Mouse (Mus musculus): ENCODE data around the gene Apobec1.
A peak's percentile ranks its signal among the peaks of the same experiment; 100 is the strongest.
"Not testable (repeated sequence)": the region's sequence is repeated elsewhere in the genome, so short reads cannot be mapped to it uniquely, and the experiment has no call there.

The Apobec1 gene

GRCm38 (mm10) chr6:122605483-122605882 is 3.2 kb upstream of the Apobec1 start:
- no peak for DNase-seq (ENCODE audit: low read depth in 1 of 2, low spot score in 2 of 2)

DNA sequence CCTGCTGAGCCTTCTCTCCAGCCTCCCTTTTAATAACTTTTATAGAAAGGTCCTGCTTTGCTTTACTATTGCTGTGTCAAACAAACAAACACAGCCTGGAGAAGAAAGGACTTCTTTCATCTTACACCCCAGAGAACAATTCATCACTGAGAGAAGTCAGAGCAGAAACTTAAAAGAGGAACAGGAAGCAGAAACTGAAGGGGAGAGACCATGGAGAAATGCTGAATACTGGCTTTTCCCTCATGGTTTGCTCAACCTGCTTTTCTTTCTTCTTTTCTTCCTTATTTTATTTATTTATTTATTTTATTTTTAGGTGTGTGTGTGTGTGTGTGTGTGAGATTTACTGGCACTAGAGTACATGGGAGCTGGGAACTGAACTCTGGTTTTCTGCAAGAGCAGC is 2.0 kb upstream of the Apobec1 start:
- no peak for DNase-seq (ENCODE audit: low read depth in 1 of 2, low spot score in 2 of 2)

GRCm38 (mm10) chr6:122602992-122603322 is 713 bp upstream of the Apobec1 start:
- DNase-seq (ENCODE audit: low read depth in 1 of 2, low spot score in 2 of 2): no peak

GRCm38 (mm10) chr6:122601615-122602014 is 629 bp downstream of the Apobec1 start:
- DNase-seq (ENCODE audit: low read depth in 1 of 2, low spot score in 2 of 2): no peak

GRCm38 (mm10) chr6:122601031-122601430 is 1.2 kb downstream of the Apobec1 start:
- no peak for DNase-seq (ENCODE audit: low read depth in 1 of 2, low spot score in 2 of 2)

- DNase-seq (ENCODE audit: low read depth in 1 of 2, low spot score in 2 of 2): no peak
Measured at GRCm38 (mm10) chr6:122600066-122600646, 2.1 kb downstream of the Apobec1 start.

DNA sequence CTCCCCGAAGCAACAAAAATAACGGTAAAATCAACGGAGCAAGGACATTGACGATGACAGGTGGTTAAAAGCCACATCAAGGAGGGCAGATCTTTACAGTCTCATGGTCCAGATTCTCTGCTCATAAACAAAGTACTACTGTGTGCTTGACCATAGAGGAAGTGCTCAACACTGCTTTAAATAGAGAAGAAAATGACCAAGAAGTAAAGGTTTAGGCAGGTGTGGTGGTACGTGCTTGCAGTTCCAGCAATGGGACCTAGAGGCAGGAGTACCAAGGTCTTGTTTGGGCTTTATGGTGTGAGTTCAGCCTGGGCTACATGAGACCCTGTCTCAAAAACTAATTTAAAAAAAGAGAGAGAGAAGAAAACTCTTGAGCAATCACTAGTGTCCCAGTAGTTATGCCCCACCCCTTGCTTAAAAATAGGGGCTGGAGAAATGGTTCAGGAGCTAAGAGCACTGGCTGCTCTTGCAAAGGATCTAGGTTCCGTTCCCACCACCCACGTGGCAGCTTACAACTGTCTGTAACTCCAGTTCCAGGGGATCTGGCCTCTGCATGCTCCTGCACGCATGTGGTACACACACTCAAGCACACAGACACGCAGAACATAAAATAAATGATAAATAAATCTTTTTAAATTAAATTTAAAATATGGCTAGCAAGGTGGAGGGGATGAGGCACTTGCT is 3.0 kb downstream of the Apobec1 start:
- DNase-seq (ENCODE audit: low read depth in 1 of 2, low spot score in 2 of 2): no peak

- DNase-seq (ENCODE audit: low read depth in 1 of 2, low spot score in 2 of 2): no peak
Measured at GRCm38 (mm10) chr6:122598436-122598835, 3.8 kb downstream of the Apobec1 start.

DNA sequence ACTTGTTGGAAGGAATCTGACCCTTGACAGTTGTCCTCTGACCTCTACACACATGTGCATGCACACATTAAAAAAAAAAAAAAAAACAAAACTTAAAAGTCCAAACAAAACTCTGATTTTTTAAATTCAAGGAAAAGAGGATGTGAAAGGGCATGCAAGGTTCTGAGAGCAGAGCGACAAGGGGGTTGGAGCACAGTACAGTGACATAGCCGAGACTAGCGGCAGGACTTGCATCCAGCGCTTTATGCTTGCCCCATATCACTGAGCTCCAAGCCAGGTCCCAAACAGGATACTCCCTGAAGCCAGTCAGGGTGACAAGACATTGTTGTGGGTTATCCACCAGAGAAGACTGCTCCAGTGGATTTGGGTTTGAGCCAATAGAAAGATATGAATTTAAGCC is 4.2 kb downstream of the Apobec1 start:
- no peak for DNase-seq (ENCODE audit: low read depth in 1 of 2, low spot score in 2 of 2)

DNA sequence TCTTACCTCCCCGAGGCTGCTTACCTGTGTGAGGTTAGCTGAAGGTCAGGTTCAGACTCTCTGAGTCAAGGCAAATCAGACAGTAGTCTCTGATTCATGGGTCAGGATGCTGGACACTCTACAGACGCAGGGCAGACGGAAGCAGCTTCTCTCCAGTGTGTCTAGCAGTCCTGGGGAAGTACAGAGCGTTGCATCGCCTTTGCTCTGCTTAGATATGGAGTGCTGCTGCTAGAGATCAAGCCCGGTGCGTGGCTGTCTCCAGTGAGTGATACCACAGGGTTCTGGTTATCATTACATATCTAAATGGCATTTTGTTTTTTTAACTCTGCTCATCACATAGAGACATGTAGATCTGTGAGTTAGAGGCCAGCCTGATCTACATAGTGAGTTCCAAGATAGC is 5.6 kb downstream of the Apobec1 start:
- DNase-seq (ENCODE audit: low read depth in 1 of 2, low spot score in 2 of 2): no peak

- no peak for DNase-seq (ENCODE audit: low read depth in 1 of 2, low spot score in 2 of 2)
Measured at GRCm38 (mm10) chr6:122595637-122596036, 6.6 kb downstream of the Apobec1 start.

GRCm38 (mm10) chr6:122592905-122593304 is 9.3 kb downstream of the Apobec1 start:
- DNase-seq (ENCODE audit: low read depth in 1 of 2, low spot score in 2 of 2): no peak

- no peak for DNase-seq (ENCODE audit: low read depth in 1 of 2, low spot score in 2 of 2)
Measured at GRCm38 (mm10) chr6:122591027-122591758, 11.1 kb downstream of the Apobec1 start.

- no peak for DNase-seq (ENCODE audit: low read depth in 1 of 2, low spot score in 2 of 2)
Measured at GRCm38 (mm10) chr6:122579086-122579485, 23.2 kb downstream of the Apobec1 start.

GRCm38 (mm10) chr6:122577030-122577429 is 25.2 kb downstream of the Apobec1 start:
- DNase-seq (ENCODE audit: low read depth in 1 of 2, low spot score in 2 of 2): no peak

DNA sequence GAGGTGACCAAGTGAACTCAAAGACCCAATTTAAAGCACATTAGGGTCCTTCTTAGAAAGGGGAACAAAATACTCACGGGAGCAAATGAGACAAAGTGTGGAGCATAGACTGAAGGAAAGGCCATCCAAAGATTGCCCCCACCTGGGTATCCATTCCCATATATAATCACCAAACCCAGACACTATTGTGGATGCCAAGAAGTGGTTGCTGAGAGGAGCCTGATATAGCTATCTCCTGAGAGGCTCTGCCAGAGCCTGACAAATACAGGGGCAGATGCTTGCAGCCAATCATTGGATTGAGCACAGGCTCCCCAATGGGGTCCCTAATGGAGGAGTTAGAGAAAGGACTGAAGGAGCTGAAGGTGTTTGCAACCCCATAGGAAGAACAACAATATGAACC is 27.2 kb downstream of the Apobec1 start:
- not testable (repeated sequence) for DNase-seq (ENCODE audit: low read depth in 1 of 2, low spot score in 2 of 2)

DNA sequence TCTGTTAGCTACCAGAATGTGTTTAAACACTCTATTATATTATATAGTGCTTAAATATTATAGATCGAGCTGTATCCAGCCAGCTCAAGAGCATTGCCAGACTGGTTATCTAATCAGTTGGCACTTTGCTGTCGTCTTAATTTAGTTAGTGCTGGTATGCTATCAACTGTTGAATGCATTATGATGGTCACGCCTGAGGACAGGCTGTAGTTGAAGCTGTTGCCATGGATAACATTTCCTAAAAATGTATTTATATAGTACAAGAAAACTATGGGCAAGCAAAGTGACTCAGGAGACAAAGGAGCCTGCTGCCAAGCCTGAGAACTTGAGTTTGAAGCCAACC is 30.7 kb downstream of the Apobec1 start:
- no peak for DNase-seq (ENCODE audit: low read depth in 1 of 2, low spot score in 2 of 2)

- peak in 1 of 2 experiments; percentile 50 for DNase-seq (ENCODE audit: low read depth in 1 of 2, low spot score in 2 of 2)
Measured at GRCm38 (mm10) chr6:122570695-122571616, 31.3 kb downstream of the Apobec1 start.

- DNase-seq (ENCODE audit: low read depth in 1 of 2, low spot score in 2 of 2): no peak
Measured at GRCm38 (mm10) chr6:122569762-122570161, 32.5 kb downstream of the Apobec1 start.

GRCm38 (mm10) chr6:122569113-122569512 is 33.1 kb downstream of the Apobec1 start:
- DNase-seq (ENCODE audit: low read depth in 1 of 2, low spot score in 2 of 2): no peak

- DNase-seq (ENCODE audit: low read depth in 1 of 2, low spot score in 2 of 2): peak in 1 of 2 experiments; percentile 31
Measured at GRCm38 (mm10) chr6:122565070-122565784, 37.0 kb downstream of the Apobec1 start.

Data from monocyte, adult 2 months (primary cell).